Mouse (Mus musculus): ENCODE results near the gene Tspan2. TPM values are rescaled to one million over a fixed set of nuclear protein-coding genes. Genes with fewer than 3 reads are reported as not detected.

Gene Tspan2
- polyA plus RNA-seq, 1 experiment from 2014 or later: 8.6 TPM

GRCm38 (mm10) chr3:102751136-102751535, 16.8 kb downstream of the Tspan2 start:
- H3K9me3 ChIP-seq: no peaks in the 10 kb centered on the region
- H3K9ac ChIP-seq (replicated peaks): no peak overlapping the region
- H3K4me2 ChIP-seq (replicated peaks): no peak overlapping the region
- H3K4me1 ChIP-seq: peaks cover 8% of the 10 kb centered on the region
- peaks cover 7% of the 10 kb centered on the region; the same call in 1 of the 2 replicates for H3K36me3 ChIP-seq
- ATAC-seq (ENCODE audit: low FRiP score, low read depth): no peak
- H3K27ac ChIP-seq (replicated peaks): no peak overlapping the region
- H3K4me3 ChIP-seq: no peak overlapping the region
- H3K27me3 ChIP-seq: no peaks in the 10 kb centered on the region
- 78% methylated on average over 5 of the region's 5 CpGs for WGBS

GRCm38 (mm10) chr3:102751536-102751935, 17.2 kb downstream of the Tspan2 start:
- Histone ChIP-seq H3K4me2 (replicated peaks) (no peak overlapping the region), H3K4me1 (peaks cover 8% of the 10 kb centered on the region), H3K9ac (replicated peaks) (no peak overlapping the region), H3K27ac (replicated peaks) (no peak overlapping the region), H3K36me3 (peaks cover 7% of the 10 kb centered on the region; the same call in 1 of the 2 replicates), H3K9me3 (no peaks in the 10 kb centered on the region), H3K4me3 (no peak overlapping the region), H3K27me3 (no peaks in the 10 kb centered on the region)
- WGBS: 90% methylated on average over 3 of the region's 3 CpGs
- no peak for ATAC-seq (ENCODE audit: low FRiP score, low read depth)

GRCm38 (mm10) chr3:102752053-102752452, 17.7 kb downstream of the Tspan2 start:
- WGBS: 93% methylated on average over 4 of the region's 4 CpGs
- no peaks in the 10 kb centered on the region for H3K9me3 ChIP-seq
- no peak overlapping the region for H3K4me3 ChIP-seq
- ATAC-seq (ENCODE audit: low FRiP score, low read depth): no peak
- H3K27me3 ChIP-seq: no peaks in the 10 kb centered on the region
- H3K9ac ChIP-seq (replicated peaks): no peak overlapping the region
- peaks cover 7% of the 10 kb centered on the region; the same call in 1 of the 2 replicates for H3K36me3 ChIP-seq
- H3K4me2 ChIP-seq (replicated peaks): no peak overlapping the region
- H3K27ac ChIP-seq (replicated peaks): no peak overlapping the region
- peaks cover 8% of the 10 kb centered on the region for H3K4me1 ChIP-seq

GRCm38 (mm10) chr3:102752457-102752856, 18.1 kb downstream of the Tspan2 start:
- 85% methylated on average over 5 of the region's 5 CpGs for WGBS
- no peak overlapping the region for H3K4me2 ChIP-seq (replicated peaks)
- H3K36me3 ChIP-seq: peaks cover 7% of the 10 kb centered on the region; the same call in 1 of the 2 replicates
- H3K27ac ChIP-seq (replicated peaks): no peak overlapping the region
- no peak overlapping the region for H3K9ac ChIP-seq (replicated peaks)
- no peak for ATAC-seq (ENCODE audit: low FRiP score, low read depth)
- H3K27me3 ChIP-seq: no peaks in the 10 kb centered on the region
- no peak overlapping the region for H3K4me3 ChIP-seq
- H3K4me1 ChIP-seq: peaks cover 8% of the 10 kb centered on the region
- no peaks in the 10 kb centered on the region for H3K9me3 ChIP-seq

- H3K27ac ChIP-seq (replicated peaks): no peak overlapping the region
- H3K4me3 ChIP-seq: no peak overlapping the region
- H3K9ac ChIP-seq (replicated peaks): no peak overlapping the region
- H3K36me3 ChIP-seq: peaks cover 30% of the 10 kb centered on the region
- H3K4me1 ChIP-seq: no peaks in the 10 kb centered on the region
- no peaks in the 10 kb centered on the region for H3K9me3 ChIP-seq
- no peak for ATAC-seq (ENCODE audit: low FRiP score, low read depth)
- H3K4me2 ChIP-seq (replicated peaks): no peak overlapping the region
- WGBS: 86% methylated on average over 1 of the region's 1 CpGs
- H3K27me3 ChIP-seq: no peaks in the 10 kb centered on the region
Observed at GRCm38 (mm10) chr3:102755801-102756200, 21.5 kb downstream of the Tspan2 start.

- Histone ChIP-seq H3K27me3 (no peaks in the 10 kb centered on the region), H3K4me2 (replicated peaks) (no peak overlapping the region), H3K9ac (replicated peaks) (no peak overlapping the region), H3K4me3 (no peak overlapping the region), H3K36me3 (peaks cover 34% of the 10 kb centered on the region), H3K27ac (replicated peaks) (no peak overlapping the region), H3K9me3 (no peaks in the 10 kb centered on the region), H3K4me1 (no peaks in the 10 kb centered on the region)
- WGBS: 83% methylated on average over 6 of the region's 6 CpGs
- ATAC-seq (ENCODE audit: low FRiP score, low read depth): no peak
Observed at GRCm38 (mm10) chr3:102757019-102757418, 22.7 kb downstream of the Tspan2 start.

GRCm38 (mm10) chr3:102760236-102760635, 25.9 kb downstream of the Tspan2 start:
- H3K4me3 ChIP-seq: no peak overlapping the region
- H3K4me1 ChIP-seq: peaks cover 5% of the 10 kb centered on the region; the same call in 1 of the 2 replicates
- ATAC-seq (ENCODE audit: low FRiP score, low read depth): no peak
- H3K9me3 ChIP-seq: no peaks in the 10 kb centered on the region
- H3K27me3 ChIP-seq: no peaks in the 10 kb centered on the region
- H3K9ac ChIP-seq (replicated peaks): no peak overlapping the region
- no peak overlapping the region for H3K27ac ChIP-seq (replicated peaks)
- 85% methylated on average over 3 of the region's 3 CpGs for WGBS
- peaks cover 26% of the 10 kb centered on the region for H3K36me3 ChIP-seq
- H3K4me2 ChIP-seq (replicated peaks): no peak overlapping the region

- WGBS: 54% methylated on average over 3 of the region's 3 CpGs
- H3K36me3 ChIP-seq: peaks cover 33% of the 10 kb centered on the region
- ATAC-seq (ENCODE audit: low FRiP score, low read depth): no peak
Observed at GRCm38 (mm10) chr3:102762388-102762787, 28.1 kb downstream of the Tspan2 start.

GRCm38 (mm10) chr3:102763713-102764400, 29.5 kb downstream of the Tspan2 start:
- no peak overlapping the region for H3K4me2 ChIP-seq (replicated peaks)
- no peak overlapping the region for H3K27ac ChIP-seq (replicated peaks)
- ATAC-seq (ENCODE audit: low FRiP score, low read depth): no peak
- 51% methylated on average over 10 of the region's 10 CpGs for WGBS
- peaks cover 29% of the 10 kb centered on the region for H3K36me3 ChIP-seq
- no peaks in the 10 kb centered on the region for H3K27me3 ChIP-seq
- no peaks in the 10 kb centered on the region for H3K9me3 ChIP-seq
- H3K9ac ChIP-seq (replicated peaks): no peak overlapping the region
- H3K4me3 ChIP-seq: no peak overlapping the region
- peaks cover 5% of the 10 kb centered on the region; the same call in 1 of the 2 replicates for H3K4me1 ChIP-seq

More at GRCm38 (mm10) chr3:102762388-102762787, 28.1 kb downstream of the Tspan2 start:
- no peak overlapping the region for H3K4me3 ChIP-seq
- H3K4me1 ChIP-seq: peaks cover 5% of the 10 kb centered on the region; the same call in 1 of the 2 replicates
- H3K27me3 ChIP-seq: no peaks in the 10 kb centered on the region
- H3K9me3 ChIP-seq: no peaks in the 10 kb centered on the region
- H3K9ac ChIP-seq (replicated peaks): no peak overlapping the region
- H3K4me2 ChIP-seq (replicated peaks): no peak overlapping the region
- no peak overlapping the region for H3K27ac ChIP-seq (replicated peaks)

- WGBS: 85% methylated on average over 7 of the region's 7 CpGs
- no peak for ATAC-seq (ENCODE audit: low FRiP score, low read depth)
- no peak overlapping the region for H3K4me3 ChIP-seq
- H3K9me3 ChIP-seq: no peaks in the 10 kb centered on the region
- no peaks in the 10 kb centered on the region for H3K27me3 ChIP-seq
- no peak overlapping the region for H3K9ac ChIP-seq (replicated peaks)
- H3K4me2 ChIP-seq (replicated peaks): no peak overlapping the region
- H3K27ac ChIP-seq (replicated peaks): no peak overlapping the region
- peaks cover 5% of the 10 kb centered on the region; the same call in 1 of the 2 replicates for H3K4me1 ChIP-seq
- H3K36me3 ChIP-seq: peaks cover 21% of the 10 kb centered on the region
Observed at GRCm38 (mm10) chr3:102764850-102765249, 30.5 kb downstream of the Tspan2 start.

- H3K9ac ChIP-seq (replicated peaks): no peak overlapping the region
- no peak overlapping the region for H3K4me2 ChIP-seq (replicated peaks)
- H3K27ac ChIP-seq (replicated peaks): no peak overlapping the region
- H3K27me3 ChIP-seq: no peaks in the 10 kb centered on the region
- no peaks in the 10 kb centered on the region for H3K36me3 ChIP-seq
- no peak overlapping the region for H3K4me3 ChIP-seq
- no peaks in the 10 kb centered on the region for H3K4me1 ChIP-seq
- WGBS: 87% methylated on average over 4 of the region's 4 CpGs
- no peaks in the 10 kb centered on the region for H3K9me3 ChIP-seq
- ATAC-seq (ENCODE audit: low FRiP score, low read depth): no peak
Observed at GRCm38 (mm10) chr3:102773018-102773417, 38.7 kb downstream of the Tspan2 start.

GRCm38 (mm10) chr3:102782618-102783017, 48.3 kb downstream of the Tspan2 start, which contains the start of gene Tshb:
Tshb (minus strand) TSS chr3:102782718.
- 76% methylated on average over 2 of the region's 2 CpGs for WGBS
- no peak within 1 kb of the TSS for H3K4me2 ChIP-seq (replicated peaks)
- no peak within 1 kb of the TSS for H3K27ac ChIP-seq (replicated peaks)
- H3K27me3 ChIP-seq: no peaks in the 10 kb centered on the region
- no peaks in the 10 kb centered on the region for H3K4me1 ChIP-seq
- H3K9me3 ChIP-seq: no peaks in the 10 kb centered on the region
- no peaks in the 10 kb centered on the region for H3K36me3 ChIP-seq
- no peak within 1 kb of the TSS for H3K9ac ChIP-seq (replicated peaks)
- no peak within 1 kb of the TSS for H3K4me3 ChIP-seq
- ATAC-seq (ENCODE audit: low FRiP score, low read depth): no peak
